Mouse (Mus musculus): ENCODE data around the gene Tmem117.

Gene Tmem117

DNA sequence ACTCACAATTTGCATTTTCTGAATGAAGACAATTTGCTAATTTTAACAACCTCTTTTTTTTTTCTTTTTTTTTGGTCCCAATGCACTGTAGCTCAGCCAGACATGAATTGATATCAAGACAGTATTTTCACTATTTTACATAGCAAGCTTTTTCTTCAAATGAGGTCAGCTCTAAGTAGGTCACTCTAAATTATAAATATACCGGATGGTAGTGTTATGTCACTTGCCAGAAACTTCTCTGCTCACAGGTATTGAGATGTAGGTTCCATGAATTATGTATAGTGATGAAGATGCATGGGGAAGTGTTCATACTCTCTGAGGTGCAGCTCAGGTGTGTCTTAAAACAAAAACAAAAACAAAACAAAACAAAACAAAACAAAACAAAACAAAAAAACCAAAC, 264.2 kb downstream of the Tmem117 start:
- DNase-seq (ENCODE audit: low read depth, low spot score): no peak

- no peak for DNase-seq (ENCODE audit: low read depth, low spot score)
Measured at GRCm38 (mm10) chr15:94894086-94894485, 265.1 kb downstream of the Tmem117 start.

GRCm38 (mm10) chr15:94895681-94896080, 266.6 kb downstream of the Tmem117 start:
- no peak for DNase-seq (ENCODE audit: low read depth, low spot score)

- no peak for DNase-seq (ENCODE audit: low read depth, low spot score)
Measured at GRCm38 (mm10) chr15:94903188-94903587, 274.2 kb downstream of the Tmem117 start.

DNA sequence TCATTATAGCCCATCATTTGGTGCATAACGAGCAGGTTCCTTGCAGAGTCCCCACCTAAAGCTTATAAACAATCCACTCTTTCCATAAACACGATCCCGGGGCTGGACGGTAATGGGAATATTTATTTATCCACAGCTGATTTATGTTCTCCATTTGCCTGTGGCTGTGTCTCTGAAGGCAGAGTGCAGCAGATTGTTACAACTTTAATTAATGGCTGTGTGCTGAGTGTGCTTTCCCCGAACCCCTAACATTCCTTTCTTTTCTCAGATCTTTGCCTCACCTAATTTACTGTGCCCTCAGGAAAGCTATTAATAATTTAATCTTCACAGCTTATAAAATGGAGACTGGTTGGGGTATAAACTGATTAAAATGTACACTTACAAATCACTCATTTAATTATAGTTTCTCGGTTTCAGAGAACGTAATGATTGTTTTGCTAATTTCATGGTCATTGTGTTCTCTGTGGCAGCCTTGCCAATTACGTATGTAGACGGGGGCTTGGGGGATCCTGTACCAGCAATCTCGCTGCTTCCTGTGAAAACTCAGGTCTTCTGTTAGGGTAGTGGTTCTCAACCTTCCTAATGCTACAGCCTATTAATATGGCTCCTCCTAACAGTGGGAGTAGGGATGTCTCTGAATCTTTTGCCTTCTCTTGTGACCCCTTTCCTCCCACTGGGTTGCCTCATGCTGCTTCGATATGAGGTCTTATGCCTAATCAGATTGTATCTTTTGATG, 275.8 kb downstream of the Tmem117 start:
- no peak for DNase-seq (ENCODE audit: low read depth, low spot score)

DNA sequence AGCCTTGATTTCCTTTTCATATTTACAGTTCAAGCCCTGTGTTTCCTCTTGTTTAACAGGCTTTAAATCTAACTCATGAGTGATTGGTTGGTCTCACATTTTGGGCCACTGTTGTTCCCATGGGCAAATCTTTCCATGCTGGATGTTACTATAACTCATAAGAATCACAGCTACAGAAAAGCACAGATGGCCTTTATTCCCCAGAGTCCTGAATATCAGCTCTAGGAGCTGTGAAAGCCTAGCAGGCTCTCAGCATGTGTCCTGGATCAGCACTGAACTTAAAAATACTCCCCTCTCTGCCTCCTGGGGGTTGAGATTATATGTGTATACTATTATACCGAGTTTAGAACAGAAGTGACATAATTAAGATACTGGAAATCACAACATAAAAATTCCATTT, 292.6 kb downstream of the Tmem117 start:
- no peak for DNase-seq (ENCODE audit: low read depth, low spot score)

GRCm38 (mm10) chr15:94927986-94928385, 299.0 kb downstream of the Tmem117 start:
- DNase-seq (ENCODE audit: low read depth, low spot score): no peak

GRCm38 (mm10) chr15:94930743-94931142, 301.7 kb downstream of the Tmem117 start:
- no peak for DNase-seq (ENCODE audit: low read depth, low spot score)

DNA sequence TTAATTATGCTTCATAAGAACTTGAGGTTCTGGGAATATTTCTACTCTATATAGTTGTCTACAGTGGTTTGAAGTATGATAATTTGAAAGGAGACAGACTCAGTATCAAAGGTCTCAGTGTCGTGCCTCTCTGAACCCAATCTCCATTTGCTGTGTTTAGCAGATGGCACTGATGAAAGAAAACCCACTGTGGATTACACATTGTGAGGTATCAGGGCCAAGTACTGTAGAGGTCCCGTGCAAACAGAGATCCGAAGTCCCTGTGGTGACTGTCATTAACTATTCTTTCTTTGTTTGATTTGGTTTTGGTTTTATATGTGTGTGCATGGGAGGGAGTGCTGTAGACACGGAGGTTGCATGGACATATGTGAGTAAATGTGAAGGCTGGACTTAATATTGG, 304.0 kb downstream of the Tmem117 start:
- no peak for DNase-seq (ENCODE audit: low read depth, low spot score)

- DNase-seq (ENCODE audit: low read depth, low spot score): no peak
Measured at GRCm38 (mm10) chr15:94933480-94933879, 304.4 kb downstream of the Tmem117 start.

GRCm38 (mm10) chr15:94941954-94942353, 312.9 kb downstream of the Tmem117 start:
- DNase-seq (ENCODE audit: low read depth, low spot score): no peak

GRCm38 (mm10) chr15:94942465-94942864, 313.4 kb downstream of the Tmem117 start:
- DNase-seq (ENCODE audit: low read depth, low spot score): no peak

DNA sequence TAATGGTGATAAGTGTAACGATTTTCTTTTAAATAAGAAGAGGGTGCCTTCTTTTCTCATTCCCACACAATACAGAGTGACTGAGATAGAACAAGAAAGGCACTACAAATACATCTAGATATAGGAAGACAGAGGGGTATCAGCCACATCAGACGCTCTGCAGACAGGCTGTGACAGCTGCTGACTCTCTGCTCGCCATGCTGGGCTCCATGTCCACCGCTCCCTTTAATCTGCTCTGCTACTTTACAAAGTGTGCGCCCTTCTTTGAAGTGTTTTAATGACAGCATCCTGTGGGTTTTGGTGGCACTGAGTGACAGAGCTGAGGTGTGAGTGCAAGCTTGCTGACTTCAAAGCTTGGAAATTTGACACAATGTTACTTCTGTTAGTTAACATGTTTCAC, 314.9 kb downstream of the Tmem117 start:
- DNase-seq (ENCODE audit: low read depth, low spot score): no peak

DNA sequence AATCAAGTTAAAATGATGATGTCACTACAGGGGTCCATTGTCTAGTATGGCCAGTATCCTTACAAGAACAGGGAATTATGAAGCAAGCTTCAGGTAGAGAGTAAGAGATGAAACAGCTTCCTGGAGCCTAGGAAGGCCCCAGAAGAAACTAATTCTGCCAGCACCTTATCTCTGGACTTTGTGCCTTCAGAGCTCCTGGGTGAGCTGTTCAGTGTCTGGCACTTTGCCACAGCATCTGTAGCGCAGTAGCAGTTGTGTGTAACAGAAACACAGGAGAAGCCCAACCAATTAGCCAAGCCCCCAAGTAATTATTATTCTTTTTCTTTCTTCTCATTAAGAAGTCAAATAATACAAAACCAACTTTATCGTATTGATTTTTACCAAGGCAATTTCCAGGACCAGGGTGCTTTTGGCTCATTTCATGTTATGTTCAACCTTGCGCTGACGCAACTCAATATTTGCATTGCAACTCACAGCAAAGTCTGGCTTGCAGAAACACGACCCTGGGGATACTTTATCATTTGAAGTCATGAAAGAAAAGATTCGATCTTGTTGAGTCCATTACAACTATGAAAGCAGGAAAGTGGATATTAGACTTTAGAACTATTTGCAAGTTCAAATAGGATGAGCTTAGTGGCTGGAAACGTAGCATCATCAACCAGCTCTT, 322.5 kb downstream of the Tmem117 start:
- no peak for DNase-seq (ENCODE audit: low read depth, low spot score)

DNA sequence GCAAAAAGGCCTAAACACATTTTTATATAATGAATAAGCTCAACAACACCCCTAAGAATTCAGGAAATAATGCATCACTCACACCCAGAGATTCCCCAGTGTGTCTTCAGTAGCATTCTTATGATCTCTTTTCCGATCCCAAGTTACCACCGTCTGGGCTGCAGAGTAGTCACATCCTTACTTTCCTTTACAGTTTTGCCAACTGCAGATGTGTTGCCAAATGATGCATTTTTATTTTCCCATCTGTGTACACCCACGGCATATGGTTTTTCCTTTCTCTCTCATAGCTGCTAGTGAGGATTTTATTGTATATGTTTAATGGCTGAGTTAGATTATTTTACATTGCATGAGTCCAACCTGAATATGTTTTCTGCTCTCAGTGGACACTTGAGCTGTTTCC, 327.7 kb downstream of the Tmem117 start:
- DNase-seq (ENCODE audit: low read depth, low spot score): no peak

GRCm38 (mm10) chr15:94957202-94957601, 328.2 kb downstream of the Tmem117 start:
- DNase-seq (ENCODE audit: low read depth, low spot score): no peak

GRCm38 (mm10) chr15:94967004-94967403, 338.0 kb downstream of the Tmem117 start:
- no peak for DNase-seq (ENCODE audit: low read depth, low spot score)

DNA sequence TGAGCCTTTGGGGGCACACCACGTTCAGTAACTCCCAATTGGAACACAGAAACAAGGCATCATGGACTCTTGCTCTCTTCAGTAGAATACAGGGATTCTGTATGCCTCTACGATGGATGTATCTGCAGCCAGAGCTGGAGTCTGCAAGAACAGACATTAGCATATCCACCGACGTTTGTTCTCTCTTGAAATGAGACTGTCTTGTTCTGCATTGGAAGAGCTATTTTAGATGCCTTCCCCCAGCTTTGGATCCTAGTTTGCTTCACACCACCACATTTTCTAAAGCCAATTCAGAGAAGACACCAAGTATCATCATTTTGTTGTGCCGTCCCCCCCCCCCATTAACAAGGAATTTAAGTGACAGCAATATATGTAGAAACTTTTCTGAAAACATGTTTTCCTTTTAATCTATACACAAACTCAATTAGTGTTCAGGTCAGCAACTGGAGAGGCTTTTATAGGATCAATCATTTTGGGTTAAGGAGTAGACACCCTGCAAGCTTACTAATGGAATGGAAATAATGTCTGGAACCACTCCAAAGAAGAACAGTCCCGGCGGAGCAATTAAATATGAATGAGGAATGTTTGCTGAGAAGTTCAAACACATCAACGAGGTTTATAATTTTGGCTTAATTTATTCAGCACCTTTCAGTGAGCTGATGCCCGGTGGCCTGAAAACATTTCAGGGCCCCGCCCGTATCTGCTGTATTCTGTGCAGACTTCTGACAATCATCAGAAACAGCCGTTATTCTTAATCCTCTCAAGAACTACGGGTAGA, 339.6 kb downstream of the Tmem117 start:
- no peak for DNase-seq (ENCODE audit: low read depth, low spot score)

- DNase-seq (ENCODE audit: low read depth, low spot score): no peak
Measured at GRCm38 (mm10) chr15:94981798-94982197, 352.8 kb downstream of the Tmem117 start.

GRCm38 (mm10) chr15:94995352-94995751, 366.3 kb downstream of the Tmem117 start:
- no peak for DNase-seq (ENCODE audit: low read depth, low spot score)

GRCm38 (mm10) chr15:95005121-95005824, 376.2 kb downstream of the Tmem117 start:
- DNase-seq (ENCODE audit: low read depth, low spot score): no peak

- DNase-seq (ENCODE audit: low read depth, low spot score): no peak
Measured at GRCm38 (mm10) chr15:95022251-95022650, 393.2 kb downstream of the Tmem117 start.

All from R1 (cell line).